Mouse (Mus musculus) adrenal gland, postnatal 14 days (tissue): ENCODE measurements around the gene Olfr1446. TPM values are rescaled to one million over a fixed set of nuclear protein-coding genes. Genes with fewer than 3 reads are reported as not detected.

Experiments
- DNase-seq: peaks from one replicate; pipeline ENCODE4 v3.0.0; 2021; ENCODE audit warnings: mixed read lengths
- long read RNA-seq, 2 experiments: library from polyadenylated mRNA; stranded (forward); transcript quantifications; one replicate each; pipeline ENCODE4 v2.0.0; 2021
- total RNA-seq: library from RNA; stranded (reverse); gene quantifications from 2 replicates; pipeline ENCODE4 v1.2.3, GENCODE M21; 2021

The Olfr1446 gene
- total RNA-seq = not detected in 2 replicates
- long read RNA-seq, experiment 1 = 0 reads
- long read RNA-seq, experiment 2 = 0 reads

DNA sequence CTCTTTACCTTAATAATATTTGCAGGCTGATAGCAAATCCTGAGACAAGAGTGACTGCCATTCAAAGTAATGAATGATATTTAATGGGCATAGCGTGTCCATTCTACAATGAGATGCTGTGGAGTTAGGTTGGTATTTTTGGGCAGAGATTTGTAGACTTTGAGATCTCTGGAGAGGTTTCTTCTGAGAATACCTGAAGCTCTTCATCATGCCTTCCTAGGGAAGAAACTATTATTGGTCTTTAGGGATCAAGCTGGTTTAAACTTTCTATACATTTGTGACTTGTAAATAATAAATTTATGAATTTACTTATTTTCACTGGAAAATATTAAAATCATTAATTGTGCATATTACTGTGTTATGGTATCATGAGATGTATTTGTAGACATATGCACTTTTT lies at the start of gene Olfr1446:
TSS of gene Olfr1446 (minus strand) at position 101 of the 400 bp plus-strand sequence.
- DNase-seq = no peak

- no peak for DNase-seq
These were observed 37.2 kb upstream of the Olfr1446 start, which contains the start of gene Olfr1449 for GRCm38 (mm10) chr19:12930540-12930939. TSS of gene Olfr1449 (plus strand) at chr19:12930840.

- DNase-seq = no peak
These were observed 31.0 kb upstream of the Olfr1446 start, which contains the start of gene Olfr1448 for GRCm38 (mm10) chr19:12924319-12924718. TSS of gene Olfr1448 (minus strand) at chr19:12924419.

- DNase-seq = no peak
These were observed 10.3 kb upstream of the Olfr1446 start, which contains the start of gene Olfr1447 for GRCm38 (mm10) chr19:12903643-12904042. TSS of gene Olfr1447 (minus strand) at chr19:12903743.

DNA sequence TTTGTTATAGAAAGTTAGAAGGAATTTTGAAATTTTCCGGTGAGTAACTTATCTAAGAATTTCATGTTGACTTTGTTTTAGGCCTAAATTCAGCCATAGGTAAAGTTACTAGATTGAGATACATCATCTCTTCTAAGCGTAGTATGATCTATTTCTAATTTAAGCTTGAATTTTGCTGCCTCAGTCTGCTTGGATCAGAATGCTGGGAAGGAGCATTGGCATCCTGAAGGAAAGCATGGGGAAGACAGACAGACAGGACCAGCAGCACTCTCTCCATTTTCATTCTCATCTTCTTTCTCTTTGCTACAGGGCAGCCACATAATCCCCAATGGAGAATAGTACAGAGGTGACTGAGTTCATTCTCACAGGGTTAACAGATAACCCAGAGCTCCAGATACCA lies 9.8 kb downstream of the Olfr1446 start, which contains the start of gene Olfr1445:
TSS of gene Olfr1445 (plus strand) at position 301 of the 400 bp plus-strand sequence.
- no peak for DNase-seq

DNA sequence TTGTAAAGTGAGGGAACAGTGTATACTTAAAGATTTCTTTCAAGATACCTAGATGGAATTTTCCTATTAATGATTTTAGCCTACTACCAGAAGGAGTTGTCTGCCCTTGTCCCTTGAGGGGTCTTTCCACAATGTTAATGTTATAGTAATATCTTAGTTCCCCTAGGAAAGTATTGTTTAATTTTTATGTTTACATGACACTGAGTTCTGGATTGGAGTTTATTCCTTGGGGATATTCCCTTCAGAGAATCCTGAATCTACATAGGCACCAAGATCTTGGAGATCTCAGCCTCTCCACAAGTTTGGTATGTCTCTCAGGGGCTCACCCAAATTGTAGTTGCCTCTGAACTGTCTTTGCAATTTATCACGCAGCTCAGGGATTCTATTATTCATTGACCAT lies 36.3 kb downstream of the Olfr1446 start, which contains the start of gene Olfr1444:
TSS of gene Olfr1444 (plus strand) at position 301 of the 400 bp plus-strand sequence.
- no peak for DNase-seq

- no peak for DNase-seq
These were observed 46.9 kb downstream of the Olfr1446 start, which contains the start of gene Gm5244 for GRCm38 (mm10) chr19:12846382-12846781. TSS of gene Gm5244 (plus strand) at chr19:12846682.

DNA sequence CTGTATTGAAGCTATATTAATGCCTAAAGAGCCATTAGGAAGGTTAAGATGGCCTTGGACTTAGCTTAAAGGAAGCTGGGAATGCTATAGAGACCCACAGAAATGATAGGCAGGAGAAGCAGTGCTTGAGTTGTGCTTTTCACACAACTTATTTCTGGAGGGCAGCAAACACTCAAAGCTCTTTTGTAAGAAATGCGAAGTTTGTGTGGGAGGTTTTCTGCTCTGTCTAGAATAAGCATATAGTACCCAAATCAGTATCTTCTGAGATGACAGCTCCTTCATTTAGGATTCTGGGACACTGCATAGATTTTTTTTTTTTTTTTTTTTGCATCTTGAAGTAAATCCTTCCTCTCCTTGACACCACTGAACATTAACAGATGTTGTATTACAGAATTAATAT lies 54.8 kb downstream of the Olfr1446 start:
- no peak for DNase-seq

Other genes starting within 250 kb of the Olfr1446 start
- gene Olfr1442, start 223.1 kb downstream of the Olfr1446 start, total RNA-seq = not detected in 2 replicates
- not detected in 2 replicates for gene Olfr1443, start 215.4 kb downstream of the Olfr1446 start, total RNA-seq
- gene Keg1, start 197.7 kb downstream of the Olfr1446 start, total RNA-seq = 5.9 TPM in 1 of 2 replicates, not detected in the other
- gene Cntf, start 127.9 kb downstream of the Olfr1446 start, total RNA-seq = 2.9 and 3.0 TPM in 2 replicates
- 87.0 and 88.4 TPM in 2 replicates for gene Zfp91, start 97.4 kb downstream of the Olfr1446 start, total RNA-seq
- gene Lpxn, start 97.3 kb downstream of the Olfr1446 start, total RNA-seq = 1.4 and 5.1 TPM in 2 replicates
- not detected in 2 replicates for gene Gm5244, start 46.8 kb downstream of the Olfr1446 start, total RNA-seq
- gene Olfr1444, start 36.2 kb downstream of the Olfr1446 start, total RNA-seq = not detected in 2 replicates
- gene Olfr1445, start 9.7 kb downstream of the Olfr1446 start, total RNA-seq = not detected in 2 replicates
- gene Olfr1447, start 10.2 kb upstream of the Olfr1446 start, total RNA-seq = not detected in 2 replicates
- not detected in 2 replicates for gene Olfr1448, start 30.9 kb upstream of the Olfr1446 start, total RNA-seq
- gene Olfr1449, start 37.3 kb upstream of the Olfr1446 start, total RNA-seq = not detected in 2 replicates
- gene Olfr1450, start 56.7 kb upstream of the Olfr1446 start, total RNA-seq = not detected in 2 replicates
- gene Olfr1451, start 101.5 kb upstream of the Olfr1446 start, total RNA-seq = not detected in 2 replicates
- gene Olfr1453, start 134.8 kb upstream of the Olfr1446 start, total RNA-seq = not detected in 2 replicates
- not detected in 2 replicates for gene Olfr1454, start 167.1 kb upstream of the Olfr1446 start, total RNA-seq
- not detected in 2 replicates for gene Olfr1457, start 204.4 kb upstream of the Olfr1446 start, total RNA-seq
- gene Olfr1458, start 213.3 kb upstream of the Olfr1446 start, total RNA-seq = not detected in 2 replicates